ENCODE assay signal across 20 mouse cellular contexts in the genomic region with DNA sequence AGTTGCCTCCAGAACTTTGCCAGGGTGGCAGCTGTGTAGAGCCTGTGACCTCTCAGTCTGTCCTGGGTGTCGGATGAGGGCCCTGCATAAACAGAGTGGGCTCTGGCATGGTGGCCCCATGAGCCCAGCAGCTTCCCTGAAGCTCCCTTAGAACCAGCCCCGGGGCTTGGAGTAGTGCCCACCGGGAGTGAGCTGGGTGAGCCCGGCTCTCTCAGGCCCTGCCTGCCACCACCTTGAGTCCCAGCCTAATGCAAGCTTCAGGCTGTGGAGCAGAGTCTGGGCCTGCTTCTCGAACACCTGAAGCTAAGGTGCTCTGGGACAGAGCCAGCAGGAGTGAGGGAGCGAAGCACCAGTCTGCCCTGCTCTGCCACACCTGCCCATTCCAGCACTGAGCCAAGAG. TPM values are rescaled to one million over a fixed set of nuclear protein-coding genes. Genes with fewer than 3 reads are reported as not detected.
"Had no signal": no experiment of that assay in that cellular context is flagged by ENCODE, and none has a peak within 500 bp of the region (broad histone marks: within the 10 kb centered on the region; RNA-seq: fewer than 3 reads in every experiment).

No protein-coding gene starts in this region.

- DNase-seq: lung, adult 2 months; lung, postnatal 14 days; lung, postnatal 36 days; midbrain, embryonic 14.5 days; right cerebral cortex, postnatal 14 days; thymus, adult 2 months; thymus, postnatal 25 days; thymus, postnatal 4 days had no signal

- H3K4me3 ChIP-seq: lung, embryonic 15.5 days; megakaryocyte, embryonic 14.5 days; neural tube, embryonic 12.5 days; stomach, embryonic 15.5 days had no signal

- H3K9me3 ChIP-seq: lung, embryonic 15.5 days; megakaryocyte, embryonic 14.5 days; neural tube, embryonic 12.5 days; stomach, embryonic 15.5 days had no signal

- H3K36me3 ChIP-seq: lung, embryonic 15.5 days; stomach, embryonic 15.5 days had no signal

- H3K27ac ChIP-seq: lung, embryonic 15.5 days; macrophage; neural tube, embryonic 12.5 days; stomach, embryonic 15.5 days; stomach, postnatal 0 days had no signal

- H3K9ac ChIP-seq: lung, embryonic 15.5 days; neural tube, embryonic 12.5 days; stomach, embryonic 15.5 days had no signal

- H3K27me3 ChIP-seq: lung, embryonic 15.5 days; stomach, embryonic 15.5 days had no signal

- ATAC-seq: lung, postnatal 0 days had no signal

- H3K4me1 ChIP-seq: lung, embryonic 15.5 days; neural tube, embryonic 12.5 days; stomach, embryonic 15.5 days had no signal

- H3K4me2 ChIP-seq: lung, embryonic 15.5 days; midbrain, embryonic 11.5 days; neural tube, embryonic 12.5 days; stomach, embryonic 15.5 days had no signal

RNA-seq across cellular contexts. Expression of a gene that starts 16.6 kb away (rescaled TPM):
- total RNA-seq: megakaryocyte progenitor cell, adult 5-6 weeks; monocyte, adult 5-6 weeks; neutrophil, adult 5-6 weeks had no signal
- polyA plus RNA-seq: macrophage had no signal

RNA-seq across cellular contexts. Expression of a gene that starts 31.1 kb away (rescaled TPM):
- total RNA-seq: midbrain, postnatal 0 days had no signal

RNA-seq across cellular contexts. Expression of a gene that starts 31.6 kb away (rescaled TPM):
- total RNA-seq: megakaryocyte progenitor cell, adult 5-6 weeks; monocyte, adult 5-6 weeks; neutrophil, adult 5-6 weeks had no signal
- polyA plus RNA-seq: macrophage had no signal
